Mouse (Mus musculus) fat pad, adult 2 months (tissue): ENCODE measurements at regions not wholly inside any gene's neighbourhood (a gene's known extent, or its start where the extent isn't known, plus 50 kb on each side); places are given as distances from the start of the nearest gene placed in this dataset.

ENCODE experiments used
- DNase-seq: peaks from one replicate; pipeline ENCODE4 v3.0.0-alpha.2; 2011; ENCODE audit warnings: low read depth, low spot score; ENCODE audit errors: extremely low read depth

DNA sequence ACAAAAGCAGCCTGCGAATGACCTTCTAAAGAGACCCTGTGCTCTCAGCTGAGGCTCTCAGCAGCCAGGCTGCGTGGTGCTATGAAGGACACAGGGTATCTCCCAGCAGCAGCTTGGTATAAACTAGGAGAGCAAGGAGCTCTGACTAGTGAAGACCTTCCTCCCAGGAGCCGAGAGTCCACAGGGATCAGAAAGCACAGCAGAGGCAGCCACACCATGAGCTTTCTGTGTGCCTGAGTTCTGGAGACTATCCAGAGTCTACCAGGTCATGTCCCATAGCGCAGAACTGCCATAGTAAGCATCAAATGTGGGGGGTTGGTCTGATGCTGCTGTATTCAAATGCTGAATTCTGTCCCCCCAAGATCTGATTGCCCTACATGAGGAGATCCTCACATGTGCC lies 124.2 kb upstream of the Dynlrb2 start:
- DNase-seq = no peak

GRCm38 (mm10) chr8:116379851-116380250 lies 124.9 kb upstream of the Dynlrb2 start:
- DNase-seq = no peak

DNA sequence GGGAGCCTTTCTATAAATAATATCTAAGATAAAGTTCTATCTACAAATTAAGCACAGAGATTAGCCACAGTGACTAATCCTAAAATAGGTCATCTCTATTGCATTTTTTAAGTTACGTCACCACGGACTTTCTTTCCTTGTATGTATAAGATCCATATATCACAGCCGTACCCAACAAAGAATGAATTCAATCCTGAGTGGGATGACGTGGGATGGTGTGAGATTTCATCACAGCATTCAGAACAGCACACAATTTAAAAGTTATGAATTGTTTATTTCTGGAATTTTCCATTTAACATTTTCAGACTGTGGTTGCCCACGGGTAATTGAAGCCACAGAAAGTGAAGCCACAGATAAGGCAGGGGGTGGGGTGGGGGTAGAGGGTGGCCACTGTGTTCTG lies 129.0 kb upstream of the Dynlrb2 start:
- DNase-seq = peak; percentile 8

DNA sequence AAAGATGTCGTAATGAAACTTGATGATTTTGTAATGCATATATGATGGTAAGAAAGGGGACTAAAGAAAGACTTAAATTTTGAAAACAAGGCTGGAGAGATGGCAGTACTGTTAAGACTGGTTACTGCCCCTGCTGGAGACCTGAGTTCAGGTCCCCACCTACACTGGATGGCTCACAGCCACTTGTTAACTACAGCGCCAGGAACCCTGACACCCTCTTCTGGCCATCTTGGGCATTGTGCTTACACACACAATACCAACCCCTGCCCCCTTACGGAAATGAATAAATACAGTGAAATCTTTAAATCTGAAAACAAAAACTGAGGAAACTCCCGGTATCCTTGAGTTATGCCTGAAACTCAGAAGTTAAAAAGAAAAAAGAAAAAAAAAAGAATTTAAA lies 131.7 kb upstream of the Dynlrb2 start:
- DNase-seq = no peak

GRCm38 (mm10) chr8:116372574-116372973 lies 132.2 kb upstream of the Dynlrb2 start:
- no peak for DNase-seq

DNA sequence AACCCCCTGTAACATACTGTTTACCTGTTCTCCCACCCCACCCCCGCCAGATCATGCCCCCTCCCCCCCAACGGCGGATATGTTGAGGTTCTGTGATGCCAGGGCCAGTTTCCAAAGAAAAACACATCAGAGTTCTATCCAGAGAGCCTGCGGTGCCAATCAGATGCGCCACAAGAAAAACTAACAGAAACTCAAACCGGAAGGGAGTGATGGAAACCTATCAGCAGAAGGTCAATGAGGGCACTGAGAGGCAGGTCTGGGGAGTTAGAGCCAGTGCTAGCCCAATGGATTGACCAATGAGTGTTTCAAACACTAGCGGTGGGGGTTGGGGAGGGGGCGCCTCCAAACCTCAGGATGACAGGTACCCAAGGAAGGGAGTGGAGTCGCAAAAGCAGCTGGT lies 132.7 kb upstream of the Dynlrb2 start:
- DNase-seq = no peak

DNA sequence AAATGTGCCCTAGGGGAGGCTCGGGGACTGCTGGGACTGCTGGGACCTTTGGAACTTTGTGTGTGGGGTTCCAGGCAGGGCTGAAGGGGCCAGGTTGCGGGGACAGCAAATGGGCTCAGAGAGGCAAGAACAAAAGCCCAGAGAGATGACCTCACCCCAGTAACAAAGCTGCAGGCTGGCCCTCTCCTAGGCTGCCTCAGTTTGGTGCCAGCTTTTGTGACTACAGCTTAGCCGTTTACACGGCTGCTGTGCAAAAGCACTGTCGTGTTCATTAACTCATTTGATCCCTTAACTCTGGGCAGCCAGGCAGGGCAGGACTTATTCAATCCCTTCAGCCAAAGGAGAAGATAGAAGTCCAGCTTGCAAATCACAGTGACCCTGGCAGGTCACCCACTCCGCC lies 137.3 kb upstream of the Dynlrb2 start:
- no peak for DNase-seq

- DNase-seq = no peak
Measured at GRCm38 (mm10) chr8:116366706-116367105, 138.1 kb upstream of the Dynlrb2 start.

DNA sequence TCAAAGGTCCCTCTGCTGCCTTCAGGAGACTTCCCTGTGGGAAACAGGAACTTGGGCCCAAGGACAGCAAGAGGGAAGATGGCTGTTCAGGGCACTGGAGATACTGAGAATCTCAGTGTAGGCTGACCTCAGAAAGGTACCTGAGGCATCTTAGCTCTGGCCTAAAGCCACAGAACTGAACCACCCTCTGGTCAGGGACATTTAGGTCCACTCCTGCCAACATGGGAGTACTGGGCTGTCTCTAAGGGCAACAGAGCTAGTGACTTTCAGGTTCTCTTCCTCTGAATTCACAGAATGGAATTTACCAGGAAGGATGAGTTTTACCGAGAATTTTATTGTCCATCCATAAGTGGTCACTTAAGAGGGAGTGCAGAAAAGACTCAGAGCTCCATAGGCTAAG lies 140.0 kb upstream of the Dynlrb2 start:
- DNase-seq = no peak

DNA sequence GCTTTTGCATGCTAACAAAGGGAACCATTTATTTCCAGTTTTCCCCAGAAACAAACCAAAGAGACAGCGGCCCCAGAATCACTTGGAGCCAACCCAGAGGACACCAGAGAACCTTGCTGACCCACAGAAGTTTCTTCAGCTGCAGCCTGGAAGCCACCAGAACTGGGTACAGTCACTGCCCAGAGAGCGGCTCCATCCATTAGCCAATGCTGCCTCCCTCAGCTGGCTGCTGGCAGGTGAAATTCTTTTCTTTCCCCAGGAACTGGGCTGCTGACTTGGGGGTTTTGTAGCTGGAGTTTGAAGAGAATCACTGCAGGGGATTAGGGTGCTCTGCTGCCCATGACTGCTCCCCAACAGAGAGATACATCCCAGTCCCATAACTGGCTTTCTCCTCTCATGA lies 140.6 kb upstream of the Dynlrb2 start:
- no peak for DNase-seq

- DNase-seq = no peak
Measured at GRCm38 (mm10) chr8:116362351-116362750, 142.4 kb upstream of the Dynlrb2 start.

DNA sequence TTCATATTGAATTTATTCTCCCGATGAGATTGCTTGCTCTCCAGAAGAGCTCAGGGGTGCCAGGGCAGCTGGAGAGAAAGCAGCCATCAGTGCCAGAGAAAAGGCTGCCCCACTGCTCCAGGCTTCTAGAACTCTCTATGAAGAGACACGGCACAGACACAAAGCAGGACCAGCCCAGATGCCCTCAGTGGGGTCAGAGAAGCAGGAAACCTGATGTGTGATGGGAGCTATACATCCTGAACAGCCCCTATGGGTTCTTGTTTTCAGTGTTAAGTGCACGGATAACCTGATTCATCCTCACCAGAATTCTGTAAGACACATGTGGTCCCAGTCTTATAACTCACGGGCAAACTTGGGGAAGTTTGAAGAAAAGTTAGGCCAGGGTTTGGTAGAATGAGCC lies 145.0 kb upstream of the Dynlrb2 start:
- DNase-seq = no peak

DNA sequence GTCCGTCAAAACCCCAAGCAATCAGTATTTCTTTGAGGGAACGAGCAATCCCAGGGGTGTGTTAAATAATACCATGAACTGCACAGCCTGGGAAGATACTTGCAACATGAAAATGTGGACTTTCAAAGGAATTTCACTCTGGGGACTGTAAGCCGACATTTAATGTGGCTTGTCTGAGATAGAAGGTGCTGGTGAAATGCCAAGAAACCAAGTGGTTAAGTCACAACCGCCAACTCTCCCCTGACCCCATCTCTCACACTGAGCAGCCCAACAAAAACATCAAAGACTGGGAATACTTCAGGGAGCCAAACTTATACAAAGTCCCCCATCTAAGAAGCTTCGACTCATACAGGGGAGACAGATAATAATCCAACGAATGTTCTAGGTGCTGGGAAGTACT lies 150.0 kb upstream of the Dynlrb2 start:
- DNase-seq = no peak

GRCm38 (mm10) chr8:116353911-116354310 lies 150.9 kb upstream of the Dynlrb2 start:
- no peak for DNase-seq

DNA sequence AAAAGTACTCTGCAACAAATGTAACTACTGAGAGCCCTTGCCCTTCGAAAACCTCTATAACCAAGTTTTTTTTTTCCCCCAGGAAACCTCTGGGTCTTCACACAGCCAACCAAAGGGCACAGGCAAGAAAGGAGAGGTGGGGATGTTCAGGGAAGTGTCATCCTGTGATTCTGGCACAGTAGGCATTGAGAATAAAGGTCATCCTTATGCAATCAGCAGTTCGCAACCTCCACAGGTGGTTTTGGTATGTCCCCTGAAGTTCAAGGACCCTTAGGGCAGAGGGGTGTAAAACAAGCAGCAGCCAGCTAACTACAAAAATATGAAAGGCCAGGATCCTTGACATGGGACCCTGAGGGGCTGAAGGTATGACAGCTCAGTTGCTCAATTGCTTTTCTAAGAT lies 152.1 kb upstream of the Dynlrb2 start:
- DNase-seq = no peak

GRCm38 (mm10) chr8:116348971-116349370 lies 155.8 kb upstream of the Dynlrb2 start:
- DNase-seq = no peak

GRCm38 (mm10) chr8:116346990-116347389 lies 157.8 kb upstream of the Dynlrb2 start:
- no peak for DNase-seq

GRCm38 (mm10) chr8:116344590-116345222 lies 160.1 kb upstream of the Dynlrb2 start:
- no peak for DNase-seq

DNA sequence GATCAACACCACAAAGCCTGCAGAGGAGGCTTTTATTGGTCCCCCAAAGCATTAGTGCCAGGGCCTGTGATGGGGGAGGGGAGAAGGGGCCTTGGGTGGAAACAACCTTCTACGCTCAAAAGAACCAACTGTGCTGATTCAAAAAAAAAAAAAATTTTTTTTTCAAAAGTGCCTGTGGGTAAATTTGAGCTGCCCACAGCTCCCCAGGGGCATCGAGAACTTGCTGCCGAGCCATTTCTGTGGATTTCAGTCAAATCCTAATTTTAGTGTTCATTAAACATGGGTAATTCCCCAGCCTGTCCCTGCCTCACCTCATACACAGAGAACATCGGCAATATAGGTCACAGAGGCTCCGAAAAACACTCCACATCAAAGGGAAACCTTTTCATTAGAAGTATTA lies 161.2 kb upstream of the Dynlrb2 start:
- DNase-seq = no peak

- DNase-seq = no peak
Measured at GRCm38 (mm10) chr8:116334772-116335171, 170.0 kb upstream of the Dynlrb2 start.

- DNase-seq = no peak
Measured at GRCm38 (mm10) chr8:116334101-116334500, 170.7 kb upstream of the Dynlrb2 start.

- no peak for DNase-seq
Measured at GRCm38 (mm10) chr8:116320014-116320680, 184.6 kb upstream of the Dynlrb2 start.

DNA sequence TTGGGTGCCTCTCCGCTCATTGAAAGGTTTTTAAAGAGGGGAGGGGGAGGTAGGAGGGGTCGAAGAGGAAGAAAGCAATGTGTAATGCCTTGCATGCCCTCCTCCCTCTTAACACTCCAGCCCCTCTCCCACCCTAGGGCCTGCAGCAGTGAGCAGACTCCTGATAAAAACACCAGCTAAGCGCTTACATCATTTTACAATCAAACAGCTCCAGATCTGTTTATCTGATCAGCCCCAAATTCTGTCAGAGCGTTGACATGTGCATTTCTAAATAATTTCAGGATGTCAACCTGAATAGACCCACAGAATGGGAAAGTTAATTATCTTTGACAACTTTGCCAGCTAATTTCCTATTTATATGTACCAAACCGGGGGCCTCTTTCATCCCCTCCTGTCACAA lies 189.4 kb upstream of the Dynlrb2 start:
- DNase-seq = no peak
